Mouse (Mus musculus): ENCODE measurements around the gene Ntn5. TPM values are rescaled to one million over a fixed set of nuclear protein-coding genes. Genes with fewer than 3 reads are reported as not detected.

The Ntn5 gene
- polyA plus RNA-seq, 1 experiment from 2014 or later = not detected

DNA sequence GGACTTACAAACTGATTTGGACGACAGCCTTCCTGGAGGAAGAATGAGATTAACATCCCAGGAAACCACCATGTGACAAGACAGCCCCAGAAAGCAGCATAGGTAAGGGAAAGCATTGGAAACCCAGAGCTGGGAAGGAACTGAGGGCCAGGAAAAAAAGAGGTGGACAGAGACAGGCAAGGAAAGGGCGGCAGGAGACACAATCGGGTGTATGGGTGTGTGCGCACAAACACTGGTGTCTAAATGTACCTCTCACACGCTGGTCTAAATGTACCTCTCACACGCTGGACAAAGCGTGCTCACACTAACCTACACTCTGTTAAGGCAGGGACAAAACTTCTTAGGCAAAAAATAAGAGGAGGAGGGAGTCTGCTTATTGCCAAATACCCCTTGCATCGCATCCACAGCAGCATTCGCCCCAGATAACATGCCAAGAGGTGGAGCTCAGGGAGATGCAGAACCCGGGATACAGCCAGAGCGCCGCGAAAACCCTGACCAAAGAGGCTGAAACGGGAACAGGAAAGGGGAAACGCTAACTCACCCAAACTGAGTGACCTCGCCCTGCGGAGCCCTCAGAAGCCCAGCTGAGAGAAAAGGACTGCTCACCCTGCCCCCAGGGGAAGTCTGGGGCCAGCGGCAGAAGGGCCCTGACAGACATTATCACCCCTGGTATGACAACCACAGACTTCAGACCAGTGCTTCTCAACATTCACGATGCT is 32.1 kb downstream of the Ntn5 start:
- peak overlapping the region; percentile 92 for H3K4me2 ChIP-seq
- H3K9me3 ChIP-seq (replicated peaks) = no peaks in the 10 kb centered on the region
- peak overlapping the region; percentile 95 for H3K4me3 ChIP-seq
- no peak for ATAC-seq (ENCODE audit: insufficient number of reproducible peaks, low FRiP score)
- 77% methylated on average over 19 of the region's 19 CpGs for WGBS
- H3K36me3 ChIP-seq = peaks cover 48% of the 10 kb centered on the region
- no peaks in the 10 kb centered on the region for H3K27me3 ChIP-seq (replicated peaks)
- H3K4me1 ChIP-seq (replicated peaks) = peaks cover 48% of the 10 kb centered on the region
- peak overlapping the region; percentile 33 for H3K9ac ChIP-seq
- peak overlapping the region; percentile 34; the same call in 1 of the 2 replicates for H3K27ac ChIP-seq (ENCODE audit: poor library complexity, severe bottlenecking)

DNA sequence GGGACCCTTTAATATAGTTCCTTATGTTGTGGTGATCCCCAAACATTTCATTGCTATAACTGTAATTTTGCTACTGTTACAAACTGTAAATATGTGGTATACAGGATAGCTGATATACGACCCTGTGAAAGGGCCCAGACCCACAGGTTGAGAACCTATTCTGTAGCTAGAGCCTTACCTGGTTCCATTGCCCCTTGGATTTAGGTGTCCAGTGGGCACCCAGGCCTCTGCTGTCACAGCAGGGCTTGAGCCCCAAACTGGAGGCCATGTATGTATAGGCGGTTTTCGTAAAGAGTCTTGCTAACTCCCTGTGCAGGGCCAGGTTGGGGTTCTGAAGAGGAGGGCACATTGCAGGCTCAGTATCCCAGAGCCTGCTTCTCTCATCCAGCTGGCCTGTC is 32.6 kb downstream of the Ntn5 start:
- Histone ChIP-seq H3K9me3 (replicated peaks) (no peaks in the 10 kb centered on the region), H3K27ac (ENCODE audit: poor library complexity, severe bottlenecking) (no peak overlapping the region; the same call in 1 of the 2 replicates), H3K9ac (peak overlapping the region; percentile 84; the same call in 1 of the 2 replicates), H3K4me3 (peak overlapping the region; percentile 95), H3K27me3 (replicated peaks) (no peaks in the 10 kb centered on the region), H3K4me1 (replicated peaks) (peaks cover 50% of the 10 kb centered on the region), H3K4me2 (peak overlapping the region; percentile 92), H3K36me3 (peaks cover 47% of the 10 kb centered on the region)
- 85% methylated on average over 3 of the region's 3 CpGs for WGBS
- no peak for ATAC-seq (ENCODE audit: insufficient number of reproducible peaks, low FRiP score)

DNA sequence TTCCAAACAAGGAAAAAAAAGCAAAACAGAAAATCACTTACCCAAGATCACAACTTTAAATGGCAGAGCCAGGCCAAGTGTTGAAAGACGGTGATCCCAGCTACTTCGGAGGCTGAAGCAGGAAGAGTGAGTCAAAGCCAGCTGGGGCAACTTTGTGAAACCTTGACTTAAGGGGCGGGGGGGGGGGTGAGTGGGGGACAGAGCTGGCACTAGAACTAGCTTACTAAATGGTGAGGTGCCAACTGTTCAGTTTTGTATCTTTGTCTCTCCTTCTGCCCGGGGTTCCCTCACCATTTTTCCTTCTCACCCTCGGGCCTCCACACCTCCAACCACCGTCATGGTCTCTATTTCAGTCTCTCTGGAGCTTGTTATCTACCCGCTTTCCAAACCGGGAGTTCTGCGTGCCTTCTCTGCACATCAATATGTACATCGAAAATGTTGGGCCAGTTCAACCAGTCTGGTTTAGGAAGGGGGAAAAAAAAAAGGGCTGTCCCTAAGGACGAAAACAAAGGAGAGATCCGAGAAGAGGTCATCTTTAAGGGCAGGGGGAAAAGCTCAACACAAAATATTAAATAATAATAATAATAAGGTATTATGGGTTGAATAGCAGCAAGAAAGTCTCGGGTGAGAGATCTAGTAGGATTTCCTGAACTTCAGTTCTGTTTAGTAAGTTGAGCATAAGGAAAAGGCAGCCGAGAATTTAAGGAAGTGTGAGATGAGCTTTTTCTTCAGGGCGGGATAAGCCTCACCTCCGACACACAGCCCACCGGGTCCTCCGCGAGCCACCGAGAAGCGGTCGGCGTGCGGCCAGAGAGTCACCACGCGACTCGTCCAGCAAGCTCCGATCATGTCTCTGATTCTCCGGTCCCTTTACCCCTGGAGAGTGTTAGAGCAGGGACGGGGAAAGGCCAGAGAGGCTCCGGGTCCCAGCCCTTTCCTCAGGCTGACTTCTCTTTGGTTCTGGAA is 33.4 kb downstream of the Ntn5 start:
- peak; percentile 38 for ATAC-seq (ENCODE audit: insufficient number of reproducible peaks, low FRiP score)
- Histone ChIP-seq H3K9ac (peak overlapping the region; percentile 84), H3K4me1 (replicated peaks) (peaks cover 50% of the 10 kb centered on the region), H3K4me3 (peak overlapping the region; percentile 95), H3K27me3 (replicated peaks) (no peaks in the 10 kb centered on the region), H3K9me3 (replicated peaks) (no peaks in the 10 kb centered on the region), H3K27ac (ENCODE audit: poor library complexity, severe bottlenecking) (peak overlapping the region; percentile 86), H3K36me3 (peaks cover 47% of the 10 kb centered on the region), H3K4me2 (peak overlapping the region; percentile 92)
- 7% methylated on average over 31 of the region's 31 CpGs for WGBS

DNA sequence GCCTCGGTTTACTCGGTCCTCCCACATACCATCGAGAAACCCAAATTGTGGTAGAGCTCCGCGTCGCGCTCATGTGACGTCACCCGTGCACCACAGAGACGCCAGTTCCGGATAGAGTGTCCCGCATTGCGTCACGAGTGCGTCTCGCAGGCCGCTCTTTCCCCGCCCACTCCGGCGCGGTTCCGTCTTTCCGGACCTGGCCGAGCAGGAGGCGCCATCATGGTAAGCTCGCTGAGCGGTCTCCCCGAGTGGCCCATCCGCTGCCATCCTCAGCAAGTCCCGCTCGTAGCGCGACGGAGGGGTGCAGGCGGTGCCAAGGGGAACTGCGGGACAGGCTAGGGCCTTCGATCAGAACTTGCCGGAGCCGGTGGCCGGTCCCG is 34.1 kb downstream of the Ntn5 start, which contains the start of gene Sphk2:
Gene Sphk2, minus strand, starts transcription at position 85 of the 380 bp plus-strand sequence.
- WGBS = 0% methylated on average over 41 of the region's 41 CpGs
- H3K27me3 ChIP-seq (replicated peaks) = no peaks in the 10 kb centered on the region
- peak; percentile 84 for ATAC-seq (ENCODE audit: insufficient number of reproducible peaks, low FRiP score)
- H3K4me3 ChIP-seq = peak within 1 kb of the TSS; percentile 95
- peaks cover 47% of the 10 kb centered on the region for H3K36me3 ChIP-seq
- H3K9ac ChIP-seq = peak within 1 kb of the TSS; percentile 97
- H3K4me2 ChIP-seq = peak within 1 kb of the TSS; percentile 92
- peak within 1 kb of the TSS; percentile 89 for H3K27ac ChIP-seq (ENCODE audit: poor library complexity, severe bottlenecking)
- no peaks in the 10 kb centered on the region for H3K9me3 ChIP-seq (replicated peaks)
- H3K4me1 ChIP-seq (replicated peaks) = peaks cover 46% of the 10 kb centered on the region

GRCm38 (mm10) chr7:45718331-45718730 is 34.5 kb downstream of the Ntn5 start:
- peak overlapping the region; percentile 92 for H3K4me2 ChIP-seq
- H3K4me1 ChIP-seq (replicated peaks) = peaks cover 46% of the 10 kb centered on the region
- H3K27ac ChIP-seq (ENCODE audit: poor library complexity, severe bottlenecking) = peak overlapping the region; percentile 89
- WGBS = under 1% methylated on average over 20 of the region's 20 CpGs
- no peaks in the 10 kb centered on the region for H3K27me3 ChIP-seq (replicated peaks)
- peaks cover 47% of the 10 kb centered on the region for H3K36me3 ChIP-seq
- ATAC-seq (ENCODE audit: insufficient number of reproducible peaks, low FRiP score) = no peak
- H3K4me3 ChIP-seq = peak overlapping the region; percentile 95
- peak overlapping the region; percentile 97 for H3K9ac ChIP-seq
- no peaks in the 10 kb centered on the region for H3K9me3 ChIP-seq (replicated peaks)

DNA sequence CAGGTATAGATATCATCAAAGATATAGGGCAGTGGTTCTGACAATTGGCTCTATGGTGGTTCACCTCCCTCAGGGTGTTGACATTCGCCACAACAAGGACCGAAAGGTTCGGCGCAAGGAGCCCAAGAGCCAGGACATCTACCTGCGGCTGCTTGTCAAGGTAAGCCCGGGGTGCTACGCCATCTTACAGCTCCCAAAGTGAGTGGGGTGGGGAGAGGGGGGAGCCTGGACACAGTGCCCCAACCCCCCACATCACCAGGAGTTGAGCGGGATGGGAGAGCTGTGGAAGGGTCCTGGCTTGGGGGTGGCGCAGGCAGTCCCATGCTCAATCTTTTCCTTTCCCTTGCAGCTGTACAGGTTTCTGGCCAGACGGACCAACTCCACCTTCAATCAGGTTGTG is 35.4 kb downstream of the Ntn5 start:
- Histone ChIP-seq H3K9ac (peak overlapping the region; percentile 97), H3K36me3 (peaks cover 52% of the 10 kb centered on the region), H3K4me3 (peak overlapping the region; percentile 95), H3K27me3 (replicated peaks) (no peaks in the 10 kb centered on the region), H3K27ac (ENCODE audit: poor library complexity, severe bottlenecking) (no peak overlapping the region), H3K4me2 (peak overlapping the region; percentile 92), H3K4me1 (replicated peaks) (peaks cover 42% of the 10 kb centered on the region), H3K9me3 (replicated peaks) (no peaks in the 10 kb centered on the region)
- 83% methylated on average over 10 of the region's 10 CpGs for WGBS
- ATAC-seq (ENCODE audit: insufficient number of reproducible peaks, low FRiP score) = no peak

DNA sequence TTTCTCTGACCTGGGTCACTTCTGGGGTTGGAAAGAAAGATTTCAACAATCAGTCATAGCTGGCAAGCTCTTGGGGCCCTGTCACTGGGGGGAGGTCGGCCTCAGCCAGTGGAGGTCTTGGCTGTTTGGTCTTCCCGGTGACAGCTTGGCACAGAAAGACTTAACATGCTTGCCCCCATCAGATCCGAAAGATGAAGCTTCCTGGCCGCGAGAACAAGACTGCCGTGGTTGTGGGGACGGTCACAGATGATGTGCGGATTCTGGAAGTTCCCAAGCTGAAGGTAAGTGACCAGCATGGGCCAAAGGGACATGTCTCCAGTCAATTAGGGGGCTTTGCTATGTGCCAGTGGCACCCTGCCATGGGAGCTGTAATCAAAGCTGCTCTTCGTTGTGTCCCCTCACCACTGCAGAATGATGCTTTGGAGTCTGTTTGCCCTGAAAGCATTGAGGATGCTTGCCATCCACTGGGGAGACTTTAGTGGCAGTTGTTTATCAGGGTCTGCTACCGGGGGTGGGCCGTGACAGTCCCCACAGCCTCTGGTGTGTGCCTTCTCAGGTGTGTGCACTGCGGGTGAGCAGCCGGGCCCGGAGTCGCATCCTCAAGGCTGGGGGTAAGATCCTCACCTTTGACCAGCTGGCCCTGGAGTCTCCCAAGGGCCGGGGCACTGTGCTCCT is 36.1 kb downstream of the Ntn5 start:
- Histone ChIP-seq H3K9me3 (replicated peaks) (no peaks in the 10 kb centered on the region), H3K4me2 (peak overlapping the region; percentile 92), H3K9ac (peak overlapping the region; percentile 97; the same call in 1 of the 2 replicates), H3K4me3 (peak overlapping the region; percentile 95; the same call in 1 of the 2 replicates), H3K27me3 (replicated peaks) (no peaks in the 10 kb centered on the region), H3K36me3 (peaks cover 59% of the 10 kb centered on the region), H3K27ac (ENCODE audit: poor library complexity, severe bottlenecking) (no peak overlapping the region), H3K4me1 (replicated peaks) (peaks cover 37% of the 10 kb centered on the region)
- no peak for ATAC-seq (ENCODE audit: insufficient number of reproducible peaks, low FRiP score)
- WGBS = 89% methylated on average over 15 of the region's 16 CpGs

DNA sequence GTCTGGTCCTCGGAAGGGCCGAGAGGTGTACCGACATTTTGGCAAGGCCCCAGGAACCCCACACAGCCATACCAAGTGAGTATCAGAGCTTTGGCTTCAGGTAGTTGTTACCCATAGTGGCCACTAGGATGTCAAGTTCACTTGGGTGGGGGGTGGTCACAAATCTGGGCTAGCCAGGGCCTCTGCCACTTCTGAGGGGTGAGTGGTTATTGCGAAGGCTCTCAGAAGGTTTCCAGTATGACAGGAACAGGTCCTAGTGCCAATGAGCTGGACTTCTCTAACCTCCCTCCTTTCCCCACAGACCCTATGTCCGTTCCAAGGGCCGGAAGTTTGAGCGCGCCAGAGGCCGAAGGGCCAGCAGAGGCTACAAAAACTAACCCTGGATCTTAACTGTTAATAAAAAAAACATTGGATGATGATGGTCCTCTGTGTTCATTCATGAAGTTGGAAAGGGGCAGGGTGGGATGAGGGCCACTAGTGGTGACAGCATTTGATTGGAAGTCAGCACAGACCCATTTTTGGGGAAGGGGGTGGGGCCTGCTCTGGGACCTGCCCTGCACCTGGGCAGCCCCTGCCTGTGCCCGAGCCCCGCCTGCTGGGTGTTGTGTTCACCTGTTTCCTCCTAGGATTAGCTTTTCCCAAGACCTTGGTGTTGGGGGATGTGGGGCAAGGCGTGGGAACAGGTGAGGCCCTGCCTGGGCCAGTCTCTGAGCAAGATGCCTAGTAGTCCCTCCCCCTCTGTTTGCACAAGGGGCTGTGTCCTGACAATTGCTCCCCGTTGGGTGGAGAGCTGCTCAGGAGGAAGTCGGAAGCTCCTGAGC is 36.8 kb downstream of the Ntn5 start, which contains the start of gene Fam83e:
Gene Fam83e, plus strand, starts transcription at position 800 of the 821 bp plus-strand sequence.
- no peak within 1 kb of the TSS for H3K9ac ChIP-seq
- no peak within 1 kb of the TSS for H3K4me3 ChIP-seq
- ATAC-seq (ENCODE audit: insufficient number of reproducible peaks, low FRiP score) = no peak
- 78% methylated on average over 14 of the region's 14 CpGs for WGBS
- no peaks in the 10 kb centered on the region for H3K9me3 ChIP-seq (replicated peaks)
- no peak within 1 kb of the TSS; the same call in 1 of the 2 replicates for H3K4me2 ChIP-seq
- H3K36me3 ChIP-seq = peaks cover 67% of the 10 kb centered on the region
- H3K4me1 ChIP-seq (replicated peaks) = peaks cover 33% of the 10 kb centered on the region
- no peaks in the 10 kb centered on the region for H3K27me3 ChIP-seq (replicated peaks)
- no peak within 1 kb of the TSS for H3K27ac ChIP-seq (ENCODE audit: poor library complexity, severe bottlenecking)

GRCm38 (mm10) chr7:45721234-45721571 is 37.4 kb downstream of the Ntn5 start:
- H3K9ac ChIP-seq = no peak overlapping the region
- no peaks in the 10 kb centered on the region for H3K27me3 ChIP-seq (replicated peaks)
- peaks cover 68% of the 10 kb centered on the region for H3K36me3 ChIP-seq
- whole genome bisulfite sequencing = 85% methylated on average over 7 of the region's 7 CpGs
- no peak overlapping the region for H3K4me3 ChIP-seq
- no peak for ATAC-seq (ENCODE audit: insufficient number of reproducible peaks, low FRiP score)
- peaks cover 27% of the 10 kb centered on the region for H3K4me1 ChIP-seq (replicated peaks)
- H3K4me2 ChIP-seq = no peak overlapping the region
- H3K9me3 ChIP-seq (replicated peaks) = no peaks in the 10 kb centered on the region
- H3K27ac ChIP-seq (ENCODE audit: poor library complexity, severe bottlenecking) = no peak overlapping the region

DNA sequence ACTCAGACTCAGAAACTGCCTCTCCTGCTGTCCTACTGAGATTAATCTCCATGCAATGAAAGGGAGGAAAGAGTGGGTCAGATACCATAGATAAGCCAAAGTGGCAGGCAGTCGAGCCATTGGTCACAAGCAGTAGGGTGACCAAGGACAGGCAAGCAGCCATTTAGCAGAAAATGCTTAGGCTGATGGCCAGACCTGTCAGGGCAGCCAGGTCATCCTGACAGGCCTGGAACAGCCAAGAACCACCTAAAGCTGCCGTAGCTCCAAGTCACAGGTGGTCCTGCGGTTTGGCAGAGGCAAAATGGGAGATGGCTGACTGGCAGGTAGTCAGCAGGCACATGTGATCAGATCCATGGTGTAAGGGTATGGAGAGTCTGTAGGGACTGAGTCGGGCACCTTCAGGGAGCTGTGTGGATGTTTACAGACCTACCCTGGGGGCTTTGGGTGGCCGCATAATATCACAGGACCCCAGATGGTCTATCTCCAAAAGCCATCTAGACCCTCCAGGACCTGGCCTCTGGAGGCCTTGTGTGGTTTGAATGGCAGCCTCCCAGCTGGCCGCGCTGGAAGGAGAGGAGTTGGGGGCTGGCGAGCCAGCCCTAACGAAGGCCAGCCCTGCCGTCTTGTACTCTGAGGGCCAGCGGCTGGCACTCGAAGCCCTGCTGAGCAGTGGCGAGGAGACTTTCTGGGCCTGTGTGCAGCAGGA is 38.0 kb downstream of the Ntn5 start:
- Histone ChIP-seq H3K36me3 (peaks cover 73% of the 10 kb centered on the region), H3K4me2 (no peak overlapping the region), H3K4me3 (no peak overlapping the region), H3K9ac (no peak overlapping the region), H3K27me3 (replicated peaks) (no peaks in the 10 kb centered on the region), H3K9me3 (replicated peaks) (no peaks in the 10 kb centered on the region), H3K27ac (ENCODE audit: poor library complexity, severe bottlenecking) (no peak overlapping the region), H3K4me1 (replicated peaks) (peaks cover 21% of the 10 kb centered on the region)
- WGBS = 74% methylated on average over 13 of the region's 13 CpGs
- ATAC-seq (ENCODE audit: insufficient number of reproducible peaks, low FRiP score) = no peak

Measured in heart, embryonic 12.5 days (tissue).